Mouse (Mus musculus) spleen, adult 2 months (tissue): Measurements from ENCODE around the gene Mga. TPM values are rescaled to one million over a fixed set of nuclear protein-coding genes. Genes with fewer than 3 reads are reported as not detected.

Source experiments
- DNase-seq, 2 experiments: peaks; one replicate each; pipeline versions ENCODE4 v3.0.0 to v3.0.0-alpha.2; 2012 to 2021; ENCODE audit warnings: low spot score in 2 of 2, low read depth in 1 of 2
- H3K27ac ChIP-seq: fragments of 200-500 bp; 2 replicates; pipeline ENCODE4 v1.5.1; 2012; ENCODE audit warnings: low read length, inconsistent platforms; ENCODE audit not compliant: insufficient read depth
- H3K27me3 ChIP-seq: fragments of 200-500 bp; 2 replicates; pipeline ENCODE4 v1.6.1; 2012; ENCODE audit warnings: mild to moderate bottlenecking, moderate library complexity, low read length, inconsistent platforms; ENCODE audit not compliant: control insufficient read depth, insufficient read depth
- H3K36me3 ChIP-seq: fragments of 200-500 bp; 2 replicates; pipeline ENCODE4 v1.6.1; 2012; ENCODE audit warnings: mild to moderate bottlenecking, low read length, inconsistent platforms; ENCODE audit not compliant: control insufficient read depth, insufficient read depth
- H3K4me1 ChIP-seq: fragments of 200-500 bp; 2 replicates; pipeline ENCODE4 v1.6.1; 2011; ENCODE audit warnings: inconsistent platforms; ENCODE audit not compliant: control insufficient read depth, insufficient read depth, insufficient read length
- H3K4me3 ChIP-seq: fragments of 200-500 bp; 2 replicates; pipeline ENCODE4 v1.5.1; 2011; ENCODE audit warnings: mild to moderate bottlenecking, inconsistent platforms; ENCODE audit not compliant: insufficient read depth, insufficient read length; ENCODE audit errors: extremely low read depth
- CTCF ChIP-seq: fragments of 200-500 bp; IDR thresholded peaks from 2 replicates; pipeline ENCODE4 v1.5.1; 2011; ENCODE audit warnings: mild to moderate bottlenecking, inconsistent platforms; ENCODE audit not compliant: insufficient read depth, insufficient read length, insufficient replicate concordance; ENCODE audit errors: extremely low read depth
- POLR2A ChIP-seq: fragments of 200-500 bp; IDR thresholded peaks from 2 replicates; pipeline ENCODE4 v1.6.1; 2011; ENCODE audit warnings: low read depth, low read length, inconsistent platforms
- WGBS: fragments of 180-500 bp; shearing (Covaris S2); methylation state at CpG from one replicate; pipeline ENCODE4 v1.1.7; 2018; 5-methylcytosine and 5-hydroxymethylcytosine counted together
- polyA plus RNA-seq: library from polyadenylated mRNA; depleted of rRNA; stranded (reverse); fragments of >200 nt; gene quantifications from 2 replicates; pipeline ENCODE4 v1.2.3, GENCODE M21; 2012

Gene Mga
- polyA plus RNA-seq, 1 experiment = 19.3 TPM

DNA sequence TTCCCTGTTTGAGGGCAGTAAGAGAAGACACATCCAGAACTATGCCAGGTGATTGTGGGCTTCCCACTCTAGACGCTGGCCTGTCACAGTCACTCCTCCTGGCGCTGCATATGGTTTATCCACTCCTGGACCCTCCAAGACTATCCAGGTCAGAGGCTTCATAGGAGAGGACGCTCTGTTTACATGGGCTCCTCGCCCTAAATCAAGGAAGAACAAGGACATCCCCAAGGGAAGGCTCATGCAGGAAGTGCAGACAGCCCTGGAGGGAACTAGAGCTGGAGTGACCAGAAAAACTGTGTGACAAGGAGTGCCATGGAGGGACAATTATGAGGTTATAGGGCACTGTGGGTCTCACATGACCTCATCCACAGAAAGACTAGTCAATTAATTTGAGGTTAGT, 100.3 kb downstream of the Mga start:
- H3K4me1 ChIP-seq = peaks cover 5% of the 10 kb centered on the region; the same call in 1 of the 2 replicates
- 91% methylated on average over 4 of the region's 4 CpGs for WGBS
- H3K27me3 ChIP-seq = no peaks in the 10 kb centered on the region
- H3K4me3 ChIP-seq = no peak overlapping the region
- H3K27ac ChIP-seq = no peak overlapping the region
- TF ChIP-seq CTCF (no peak), POLR2A (no peak)
- no peaks in the 10 kb centered on the region for H3K36me3 ChIP-seq
- DNase-seq = no peak

DNA sequence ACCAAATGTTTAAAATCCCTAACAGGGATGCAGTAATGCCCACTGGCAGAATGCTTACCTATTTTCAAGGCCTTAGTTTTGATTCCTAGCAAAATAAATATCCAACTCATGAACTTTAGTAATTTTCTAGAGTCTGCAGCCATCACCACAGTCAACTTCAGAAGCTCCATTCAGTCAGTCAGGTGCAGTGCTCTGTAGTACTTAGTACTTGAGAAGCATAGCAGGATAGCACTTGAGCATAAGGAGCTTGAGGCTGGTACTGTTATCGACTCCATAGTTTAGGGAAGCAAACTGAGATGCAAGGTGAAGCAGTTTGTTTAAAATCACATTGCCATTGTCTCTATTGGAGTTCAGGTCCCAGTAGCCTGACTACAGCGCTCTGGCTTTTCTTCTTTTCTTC, 102.7 kb downstream of the Mga start:
- no peak overlapping the region for H3K4me3 ChIP-seq
- TF ChIP-seq CTCF (no peak), POLR2A (no peak)
- DNase-seq = no peak
- 93% methylated on average over 2 of the region's 2 CpGs for WGBS
- H3K36me3 ChIP-seq = no peaks in the 10 kb centered on the region
- H3K27me3 ChIP-seq = no peaks in the 10 kb centered on the region
- peaks cover 5% of the 10 kb centered on the region; the same call in 1 of the 2 replicates for H3K4me1 ChIP-seq
- H3K27ac ChIP-seq = no peak overlapping the region

DNA sequence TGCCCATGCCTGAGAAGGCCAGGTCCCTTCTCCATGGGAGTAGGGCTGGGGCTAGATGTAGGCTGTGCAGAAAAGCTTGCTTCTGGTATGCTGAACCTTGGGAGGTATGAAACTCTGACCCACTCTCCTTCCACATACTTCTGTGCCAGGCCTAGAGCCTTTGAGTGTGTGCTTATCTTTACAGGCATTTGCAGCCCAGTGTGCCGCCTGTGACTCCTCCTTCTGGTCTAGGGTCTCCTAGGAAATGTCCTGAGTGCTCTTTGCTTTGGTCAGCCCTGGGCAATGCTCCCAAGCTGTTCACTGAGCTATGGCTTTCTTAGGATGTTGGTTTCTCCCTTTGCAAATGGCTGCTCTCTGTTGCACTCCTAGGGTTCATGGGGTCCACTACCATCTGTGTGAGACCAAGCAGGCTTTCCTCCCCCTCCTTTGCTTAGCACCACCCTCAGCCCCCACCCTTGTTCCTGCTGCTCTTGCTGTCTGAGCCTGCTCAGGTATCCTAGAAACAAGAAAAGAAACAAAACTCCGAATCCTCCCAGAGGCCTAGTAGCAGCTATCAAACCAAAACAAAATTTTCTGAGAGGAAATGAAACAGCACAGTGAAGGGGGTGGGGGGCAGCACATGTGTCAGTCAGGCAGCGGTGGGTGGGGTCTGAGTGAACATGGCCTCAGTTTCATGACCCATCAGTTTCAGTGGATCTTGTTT, 104.0 kb downstream of the Mga start:
- Histone ChIP-seq H3K4me3 (no peak overlapping the region), H3K27me3 (no peaks in the 10 kb centered on the region), H3K4me1 (peaks cover 5% of the 10 kb centered on the region; the same call in 1 of the 2 replicates), H3K27ac (no peak overlapping the region), H3K36me3 (no peaks in the 10 kb centered on the region)
- WGBS = 72% methylated on average over 3 of the region's 3 CpGs
- TF ChIP-seq POLR2A = no peak
- TF ChIP-seq CTCF = no peak
- DNase-seq = no peak

DNA sequence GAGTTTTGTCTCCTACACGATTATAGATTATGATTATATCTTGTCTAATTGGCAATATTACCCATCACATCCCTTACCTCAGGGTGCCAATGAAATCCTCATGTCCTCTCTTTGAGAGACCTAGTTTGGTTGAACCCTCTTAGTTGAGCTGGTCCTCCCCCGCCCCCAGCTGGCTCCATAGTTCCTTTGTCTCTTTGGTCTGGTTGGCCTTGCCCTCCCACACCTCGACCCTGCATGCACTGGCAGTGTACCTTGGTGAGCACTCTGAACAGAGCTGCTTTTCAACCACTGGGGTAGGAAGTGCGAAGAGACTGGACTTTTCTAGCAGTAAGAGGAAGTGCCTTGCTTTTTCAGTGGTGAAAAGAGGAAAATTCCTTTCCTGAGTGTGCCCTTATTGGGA, 104.9 kb downstream of the Mga start:
- peaks cover 5% of the 10 kb centered on the region; the same call in 1 of the 2 replicates for H3K4me1 ChIP-seq
- TF ChIP-seq POLR2A = no peak
- no peak for TF ChIP-seq CTCF
- no peak for DNase-seq

DNA sequence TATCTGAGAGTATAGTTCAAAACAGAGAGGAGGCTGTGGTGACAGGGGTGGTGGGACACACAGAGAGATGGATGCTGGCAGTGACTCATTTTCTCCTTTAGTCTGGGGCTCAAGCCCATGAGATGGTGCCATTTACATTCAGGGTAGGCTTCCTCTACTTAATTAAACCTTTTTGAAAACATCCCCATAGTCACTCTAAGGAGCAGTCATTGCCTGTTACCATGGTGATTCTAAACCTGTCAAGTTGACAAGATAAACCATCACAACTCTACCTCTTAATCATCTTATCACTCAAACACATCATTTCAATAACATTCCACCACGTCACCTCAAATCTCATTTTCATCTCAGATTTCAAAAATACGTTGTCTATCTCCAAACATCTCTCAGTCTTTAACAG, 106.9 kb downstream of the Mga start:
- H3K4me1 ChIP-seq = peaks cover 5% of the 10 kb centered on the region; the same call in 1 of the 2 replicates

More for the DNA sequence above, 104.9 kb downstream of the Mga start:
- WGBS = 63% methylated on average over 4 of the region's 4 CpGs
- Histone ChIP-seq H3K36me3 (no peaks in the 10 kb centered on the region), H3K27me3 (no peaks in the 10 kb centered on the region), H3K4me3 (no peak overlapping the region), H3K27ac (peak overlapping the region; percentile 39; the same call in 1 of the 2 replicates)

DNA sequence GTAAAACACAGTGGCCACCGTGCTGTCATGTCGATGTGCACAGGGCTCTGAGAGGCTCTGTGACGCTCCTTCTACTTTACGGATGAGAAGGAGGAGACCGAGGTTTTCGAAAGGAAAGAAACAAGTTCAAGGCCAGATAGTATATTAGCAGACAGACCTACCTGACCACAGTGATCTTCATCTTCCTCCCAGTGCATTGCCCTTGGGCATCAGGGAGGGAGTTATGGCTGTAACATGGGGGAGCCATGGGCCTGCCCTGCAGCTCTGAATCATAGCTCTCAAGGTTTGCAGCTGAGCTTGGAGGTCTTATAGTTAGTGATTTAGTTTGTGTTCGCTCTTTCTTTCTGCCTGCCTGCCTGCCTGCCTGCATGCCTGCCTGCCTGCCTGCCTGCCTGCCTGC, 109.7 kb downstream of the Mga start:
- WGBS = 96% methylated on average over 7 of the region's 7 CpGs
- Histone ChIP-seq H3K27ac (no peak overlapping the region), H3K36me3 (no peaks in the 10 kb centered on the region), H3K4me3 (no peak overlapping the region), H3K4me1 (no peaks in the 10 kb centered on the region), H3K27me3 (no peaks in the 10 kb centered on the region)
- TF ChIP-seq CTCF = no peak
- no peak for TF ChIP-seq POLR2A
- no peak for DNase-seq

More for the DNA sequence above, 106.9 kb downstream of the Mga start:
- TF ChIP-seq CTCF = no peak
- no peak for DNase-seq
- Histone ChIP-seq H3K36me3 (no peaks in the 10 kb centered on the region), H3K27ac (no peak overlapping the region), H3K4me3 (no peak overlapping the region), H3K27me3 (no peaks in the 10 kb centered on the region)
- 87% methylated on average over 2 of the region's 2 CpGs for WGBS

DNA sequence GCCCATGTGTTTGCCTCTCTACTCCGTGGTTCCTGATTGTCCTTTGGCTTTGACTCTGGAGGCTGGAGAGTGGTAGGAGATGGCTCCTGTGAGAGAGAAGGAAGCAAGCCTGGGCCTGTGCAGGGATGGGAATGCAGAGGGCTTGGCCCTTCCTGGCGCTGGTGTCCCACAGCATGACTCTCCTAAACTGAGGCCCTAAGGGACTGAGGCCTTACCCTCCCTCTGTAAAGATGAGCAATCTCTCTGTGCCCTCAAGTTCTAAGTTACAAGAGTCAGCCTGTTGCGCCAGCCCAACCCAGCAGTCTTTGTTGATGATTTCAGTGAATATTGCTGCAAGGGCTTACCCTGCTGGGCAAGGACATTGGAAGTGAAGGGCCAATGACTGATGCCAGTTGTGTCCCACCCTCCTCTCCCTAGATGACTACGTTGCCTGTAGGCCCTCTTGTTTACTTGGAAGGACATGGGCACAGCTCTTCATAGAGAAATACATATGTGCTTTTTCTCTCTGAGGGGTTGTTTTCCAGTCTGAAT, 110.7 kb downstream of the Mga start:
- TF ChIP-seq CTCF (no peak), POLR2A (no peak)
- Histone ChIP-seq H3K27ac (no peak overlapping the region), H3K4me1 (no peaks in the 10 kb centered on the region), H3K4me3 (no peak overlapping the region), H3K27me3 (no peaks in the 10 kb centered on the region), H3K36me3 (no peaks in the 10 kb centered on the region)
- DNase-seq = no peak
- WGBS = 93% methylated on average over 4 of the region's 4 CpGs
